Mouse (Mus musculus): ENCODE measurements around the gene Hist1h1t. TPM values are rescaled to one million over a fixed set of nuclear protein-coding genes. Genes with fewer than 3 reads are reported as not detected.

Hist1h1t gene
- polyA plus RNA-seq (2017; shearing (Covaris generic)), result not detected

GRCm38 (mm10) chr13:23695514-23695913, at the start of gene Hist1h1t:
Hist1h1t (plus strand) TSS chr13:23695814.

GRCm38 (mm10) chr13:23683755-23684281, 11.8 kb upstream of the Hist1h1t start, which contains the start of the genes Hist1h2ac and Hist1h2bc:
Hist1h2ac (minus strand) TSS chr13:23683948.
Hist1h2bc (plus strand) TSS chr13:23684199.

GRCm38 (mm10) chr13:23698300-23698693, 2.7 kb downstream of the Hist1h1t start, which contains the start of gene Hist1h4c:
Hist1h4c (minus strand) TSS chr13:23698454.

GRCm38 (mm10) chr13:23710374-23711089, 14.9 kb downstream of the Hist1h1t start, which contains the start of gene Hfe:
Hfe (minus strand) TSS chr13:23710854.

GRCm38 (mm10) chr13:23738677-23739068, 43.1 kb downstream of the Hist1h1t start, which contains the start of gene Hist1h1c:
Hist1h1c (plus strand) TSS chr13:23738808.

GRCm38 (mm10) chr13:23745381-23746161, 50.0 kb downstream of the Hist1h1t start, which contains the start of gene Hist1h3c:
Hist1h3c (minus strand) TSS chr13:23745602.

Other genes starting within 250 kb of the Hist1h1t start
- gene Btn1a1, start 229.9 kb upstream of the Hist1h1t start, polyA plus RNA-seq (2017; shearing (Covaris generic)), result not detected
- not detected for gene Btn2a2, start 207.0 kb upstream of the Hist1h1t start, polyA plus RNA-seq (2017; shearing (Covaris generic))
- gene Hist1h4h, start 164.8 kb upstream of the Hist1h1t start, polyA plus RNA-seq (2017; shearing (Covaris generic)), result 4.7 TPM
- gene Hist1h2af, start 161.9 kb upstream of the Hist1h1t start, polyA plus RNA-seq (2017; shearing (Covaris generic)), result not detected
- not detected for gene Hist1h3g, start 160.4 kb upstream of the Hist1h1t start, polyA plus RNA-seq (2017; shearing (Covaris generic))
- 0.29 TPM for gene Hist1h2bh, start 152.4 kb upstream of the Hist1h1t start, polyA plus RNA-seq (2017; shearing (Covaris generic))
- gene Hist1h3f, start 151.8 kb upstream of the Hist1h1t start, polyA plus RNA-seq (2017; shearing (Covaris generic)), result 1.1 TPM
- gene Hist1h4f, start 144.2 kb upstream of the Hist1h1t start, polyA plus RNA-seq (2017; shearing (Covaris generic)), result not detected
- 0.21 TPM for gene Hist1h1d, start 142.6 kb upstream of the Hist1h1t start, polyA plus RNA-seq (2017; shearing (Covaris generic))
- gene Hist1h3e, start 133.4 kb upstream of the Hist1h1t start, polyA plus RNA-seq (2017; shearing (Covaris generic)), result 2.8 TPM
- 1.7 TPM for gene Hist1h2ae, start 124.6 kb upstream of the Hist1h1t start, polyA plus RNA-seq (2017; shearing (Covaris generic))
- gene Hist1h2bg, start 124.4 kb upstream of the Hist1h1t start, polyA plus RNA-seq (2017; shearing (Covaris generic)), result 3.7 TPM
- gene Hist1h2bf, start 121.6 kb upstream of the Hist1h1t start, polyA plus RNA-seq (2017; shearing (Covaris generic)), result not detected
- gene Hist1h2ad, start 121.4 kb upstream of the Hist1h1t start, polyA plus RNA-seq (2017; shearing (Covaris generic)), result 0.70 TPM
- gene Hist1h3d, start 120.1 kb upstream of the Hist1h1t start, polyA plus RNA-seq (2017; shearing (Covaris generic)), result not detected
- 14.8 TPM for gene Hist1h4d, start 114.2 kb upstream of the Hist1h1t start, polyA plus RNA-seq (2017; shearing (Covaris generic))
- 2.0 TPM for gene Hist1h2be, start 74.7 kb upstream of the Hist1h1t start, polyA plus RNA-seq (2017; shearing (Covaris generic))
- gene Hist1h1e, start 73.3 kb upstream of the Hist1h1t start, polyA plus RNA-seq (2017; shearing (Covaris generic)), result 4.4 TPM
- gene Hist1h2ac, start 11.9 kb upstream of the Hist1h1t start, polyA plus RNA-seq (2017; shearing (Covaris generic)), result 0.29 TPM
- 10.1 TPM for gene Hist1h2bc, start 11.6 kb upstream of the Hist1h1t start, polyA plus RNA-seq (2017; shearing (Covaris generic))
- gene Hist1h4c, start 2.6 kb downstream of the Hist1h1t start, polyA plus RNA-seq (2017; shearing (Covaris generic)), result 4.5 TPM
- gene Hfe, start 15.0 kb downstream of the Hist1h1t start, polyA plus RNA-seq (2017; shearing (Covaris generic)), result 0.79 TPM
- 34.3 TPM for gene Hist1h1c, start 43.0 kb downstream of the Hist1h1t start, polyA plus RNA-seq (2017; shearing (Covaris generic))
- gene Hist1h3c, start 49.8 kb downstream of the Hist1h1t start, polyA plus RNA-seq (2017; shearing (Covaris generic)), result not detected
- not detected for gene Hist1h2bb, start 50.9 kb downstream of the Hist1h1t start, polyA plus RNA-seq (2017; shearing (Covaris generic))
- not detected for gene Hist1h2ab, start 55.3 kb downstream of the Hist1h1t start, polyA plus RNA-seq (2017; shearing (Covaris generic))
- not detected for gene Hist1h3b, start 56.5 kb downstream of the Hist1h1t start, polyA plus RNA-seq (2017; shearing (Covaris generic))
- 6.6 TPM for gene Hist1h4b, start 61.2 kb downstream of the Hist1h1t start, polyA plus RNA-seq (2017; shearing (Covaris generic))
- gene Hist1h4a, start 65.4 kb downstream of the Hist1h1t start, polyA plus RNA-seq (2017; shearing (Covaris generic)), result not detected
- 3.8 TPM for gene Hist1h3a, start 66.6 kb downstream of the Hist1h1t start, polyA plus RNA-seq (2017; shearing (Covaris generic))
- gene Hist1h1a, start 67.9 kb downstream of the Hist1h1t start, polyA plus RNA-seq (2017; shearing (Covaris generic)), result not detected
- not detected for gene Trim38, start 74.1 kb downstream of the Hist1h1t start, polyA plus RNA-seq (2017; shearing (Covaris generic))
- gene Slc17a2, start 111.2 kb downstream of the Hist1h1t start, polyA plus RNA-seq (2017; shearing (Covaris generic)), result not detected
- not detected for gene Slc17a3, start 143.6 kb downstream of the Hist1h1t start, polyA plus RNA-seq (2017; shearing (Covaris generic))
- gene Slc17a1, start 171.9 kb downstream of the Hist1h1t start, polyA plus RNA-seq (2017; shearing (Covaris generic)), result not detected
- not detected for gene Slc17a4, start 219.2 kb downstream of the Hist1h1t start, polyA plus RNA-seq (2017; shearing (Covaris generic))
- not detected for gene Hist1h2ba, start 238.3 kb downstream of the Hist1h1t start, polyA plus RNA-seq (2017; shearing (Covaris generic))
- not detected for gene Hist1h2aa, start 238.6 kb downstream of the Hist1h1t start, polyA plus RNA-seq (2017; shearing (Covaris generic))